Mouse (Mus musculus) neural tube, embryonic 10.5 days (tissue): ENCODE measurements around the gene Tmem50b.

ENCODE experiments used
- DNase-seq: peaks from one replicate; pipeline ENCODE4 v3.0.0-alpha.2; 2017; ENCODE audit warnings: low spot score; ENCODE audit errors: extremely low spot score

Gene Tmem50b

DNA sequence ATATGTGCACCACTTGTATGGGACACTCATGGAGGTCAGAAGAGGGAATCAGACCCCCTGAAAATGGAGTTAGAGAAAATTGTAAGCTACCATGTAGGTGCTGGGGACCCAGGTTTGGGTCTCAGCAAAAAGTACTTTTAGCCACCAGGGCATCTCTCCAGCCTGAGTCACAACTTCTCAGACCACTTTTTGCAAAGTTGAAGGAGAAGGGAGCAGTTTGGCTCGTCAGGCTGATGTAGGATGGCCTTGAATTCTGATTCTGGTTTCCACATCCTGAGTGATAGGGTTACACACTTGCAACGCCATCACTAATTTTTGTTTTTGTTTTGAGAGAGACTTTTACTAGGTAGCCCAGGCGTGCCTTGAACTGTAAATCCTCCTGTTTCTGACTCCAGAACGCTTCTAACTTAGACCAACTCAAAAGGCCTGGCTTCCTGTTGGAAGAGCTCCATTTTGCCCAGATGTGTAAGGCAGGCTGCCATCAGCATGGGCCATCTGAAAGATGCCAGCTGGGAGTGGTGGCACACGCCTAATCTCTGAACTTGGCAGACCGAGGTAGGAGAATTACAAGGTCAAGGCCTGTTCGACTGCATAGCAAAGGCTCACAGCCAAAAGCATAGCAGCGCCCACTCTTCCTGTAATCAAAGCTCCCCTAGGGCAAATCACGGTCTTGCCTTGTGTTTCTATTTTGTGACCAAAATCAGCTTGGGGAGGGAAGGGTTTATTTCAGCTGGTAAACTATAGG lies 12.1 kb upstream of the Tmem50b start:
- no peak for DNase-seq

DNA sequence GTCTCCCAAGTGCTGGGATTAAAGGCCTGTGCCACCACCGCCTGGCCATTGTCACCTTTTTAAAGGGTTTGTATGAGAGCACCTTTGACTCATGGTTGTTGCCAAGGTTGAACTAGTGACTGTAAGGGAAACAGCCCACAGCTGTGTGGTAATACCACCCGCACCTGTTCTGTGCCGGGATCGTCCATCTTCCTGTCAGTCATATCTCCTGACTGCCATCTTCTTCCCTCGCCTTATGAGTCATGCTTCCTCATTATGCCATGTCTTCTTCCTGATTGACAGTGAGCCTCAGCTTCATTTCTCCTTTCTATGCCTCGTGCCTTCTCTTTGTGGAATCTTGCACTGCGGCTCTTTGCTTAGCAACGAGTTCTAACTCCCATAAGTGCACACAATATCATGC lies 9.4 kb upstream of the Tmem50b start:
- DNase-seq: no peak

DNA sequence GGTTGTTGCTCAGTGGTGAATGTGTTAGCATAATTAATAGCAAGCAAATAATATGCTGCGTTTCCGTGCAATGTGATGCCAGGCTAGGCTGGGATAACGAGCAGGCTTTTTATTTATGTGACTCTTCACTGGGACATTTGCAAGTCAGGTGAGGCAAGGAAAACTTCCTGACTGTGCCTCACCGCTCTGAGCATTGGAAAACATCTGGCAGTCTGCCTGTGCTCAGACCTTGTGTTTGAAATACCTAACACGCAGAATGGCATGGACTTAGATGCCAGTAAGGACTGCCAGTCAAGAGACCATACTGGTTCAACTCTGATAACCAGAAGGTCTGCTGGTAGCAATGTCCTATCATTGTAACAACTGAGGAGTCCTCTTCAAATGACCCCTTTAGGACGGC lies 7.6 kb upstream of the Tmem50b start:
- DNase-seq: no peak

DNA sequence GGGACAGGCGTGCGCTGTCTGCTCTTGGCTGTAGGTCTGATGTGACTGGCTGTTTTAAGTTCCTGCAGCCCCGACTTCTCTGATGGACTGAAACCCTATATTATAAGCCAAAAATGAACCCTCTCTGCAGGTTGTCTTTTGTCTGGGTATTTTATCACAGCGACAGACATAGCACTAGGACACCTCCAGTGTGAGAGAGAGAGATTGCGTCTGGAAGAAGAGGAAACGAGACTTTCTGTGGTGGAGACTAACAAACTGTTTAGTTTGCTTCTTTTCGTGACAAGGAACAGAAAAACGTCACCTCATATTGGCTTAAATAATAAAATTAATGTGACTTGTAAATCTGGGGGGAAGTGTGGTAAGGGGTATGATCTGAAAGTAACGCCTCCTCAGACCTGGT lies 4.1 kb upstream of the Tmem50b start:
- no peak for DNase-seq

DNA sequence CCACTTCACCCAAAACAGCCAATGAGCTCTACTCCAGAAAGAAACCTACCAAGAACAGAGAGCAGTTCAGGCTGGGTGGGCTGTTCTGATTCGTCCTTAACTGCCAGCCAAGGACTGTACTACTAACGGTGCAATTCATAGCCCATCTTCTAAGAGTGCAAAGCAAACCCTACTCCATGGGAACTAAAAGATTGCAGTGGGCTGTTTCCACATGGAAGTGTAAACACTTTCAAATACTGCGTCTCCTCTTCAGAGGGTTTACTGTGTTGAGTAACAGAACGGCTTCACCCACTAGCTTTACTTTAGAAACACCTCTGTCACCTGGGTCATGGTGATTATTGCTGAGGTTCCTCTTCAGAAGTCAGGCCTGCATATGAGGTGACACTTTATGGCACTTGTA lies 3.5 kb upstream of the Tmem50b start:
- no peak for DNase-seq

DNA sequence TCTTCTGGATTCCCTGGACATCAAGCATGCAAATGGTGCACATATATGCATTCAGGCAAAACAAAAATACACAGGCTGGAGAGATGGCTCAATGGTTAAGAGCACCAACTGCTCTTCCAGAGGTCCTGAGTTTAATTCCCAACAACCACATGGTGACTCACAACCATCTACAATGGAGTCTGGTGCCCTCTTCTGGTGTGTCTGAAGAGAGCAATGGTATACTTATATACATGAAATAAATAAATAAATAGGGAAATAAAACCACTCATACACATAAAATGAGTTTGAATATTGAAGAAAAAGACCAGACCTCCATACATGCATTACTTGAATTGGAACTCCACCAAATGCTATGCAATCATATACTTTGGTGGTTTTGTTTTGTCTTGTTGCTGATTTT lies 1.6 kb upstream of the Tmem50b start:
- no peak for DNase-seq

DNA sequence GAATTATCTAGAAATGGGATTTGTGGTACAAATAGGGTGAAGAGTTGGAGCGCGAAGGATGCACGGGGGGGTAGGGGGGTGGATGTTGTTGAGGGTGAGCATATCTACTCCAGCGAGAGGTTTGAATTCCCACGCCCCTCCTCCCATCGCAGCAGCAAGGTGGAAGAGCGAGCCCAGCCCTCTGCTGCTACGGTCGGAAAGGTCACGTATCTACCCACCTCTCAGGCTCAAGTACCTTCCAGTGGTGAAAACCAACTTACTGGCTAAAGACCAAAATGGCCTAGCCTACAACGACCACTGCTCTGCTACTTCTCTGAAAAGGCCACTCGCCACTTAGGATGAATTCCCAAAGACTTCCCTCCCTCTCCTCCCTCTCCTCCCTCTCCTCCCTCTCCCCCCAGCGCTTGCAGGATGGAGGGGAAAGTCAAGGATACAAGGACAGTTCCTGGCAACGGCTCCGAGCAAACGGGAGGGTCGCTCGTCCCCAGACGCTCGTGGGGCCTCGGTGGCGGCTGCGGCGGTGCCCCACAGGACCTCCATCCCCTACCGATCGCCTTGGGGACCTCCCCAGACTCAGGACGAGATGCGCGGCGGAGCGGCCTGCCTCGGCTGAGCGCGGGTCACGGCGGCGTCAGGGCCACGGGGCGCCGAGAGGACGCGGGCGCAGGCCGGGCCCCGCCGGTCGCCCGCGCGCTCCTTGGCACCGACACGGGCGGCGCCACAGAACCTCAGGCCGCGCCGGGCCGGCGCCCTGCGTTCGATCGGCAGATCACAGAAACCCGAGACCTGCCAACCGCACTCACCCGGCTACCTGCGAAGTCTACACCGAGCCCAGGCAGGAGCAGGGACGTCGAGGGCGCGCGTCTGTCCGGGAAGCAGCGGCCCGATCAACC lies 575 bp downstream of the Tmem50b start:
- DNase-seq: peak; percentile 73

DNA sequence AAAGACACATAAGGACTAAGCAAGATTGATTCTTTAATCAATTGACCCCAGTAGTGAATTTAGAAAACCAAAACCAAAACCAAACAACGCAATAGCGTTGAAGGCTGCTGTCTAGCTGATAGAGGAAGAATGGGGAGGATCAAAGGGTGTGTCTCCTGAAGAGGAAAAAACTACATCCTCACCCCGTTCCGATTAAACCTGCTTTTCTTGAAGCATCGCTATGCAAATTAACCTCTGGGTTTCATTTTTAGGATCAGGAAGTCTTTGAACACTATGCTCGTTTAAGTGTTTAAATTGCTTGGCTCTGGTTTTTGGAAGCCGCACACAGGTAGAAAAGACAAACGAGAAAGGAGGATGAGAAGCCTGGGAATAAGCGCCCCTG lies 1.2 kb downstream of the Tmem50b start:
- no peak for DNase-seq

DNA sequence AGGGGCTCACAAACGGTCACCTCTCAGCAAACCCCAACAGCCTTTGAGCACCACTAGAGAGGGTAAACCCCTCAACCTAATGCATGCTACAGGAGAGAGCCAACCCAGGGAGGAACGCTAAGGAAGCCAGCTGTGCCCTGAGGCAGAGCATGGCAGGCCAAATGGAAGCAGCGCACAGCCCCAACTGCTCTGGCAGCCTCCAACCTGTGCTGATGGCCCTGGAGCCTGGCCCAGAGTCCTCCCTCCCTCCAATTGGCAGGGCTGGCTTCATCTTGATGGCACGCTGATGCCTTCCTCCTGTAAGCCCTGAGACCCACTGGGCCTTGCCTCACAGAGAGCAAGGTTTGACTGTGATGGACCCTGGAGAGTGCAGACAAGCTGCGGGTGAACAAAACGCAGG lies 2.5 kb downstream of the Tmem50b start:
- DNase-seq: no peak

DNA sequence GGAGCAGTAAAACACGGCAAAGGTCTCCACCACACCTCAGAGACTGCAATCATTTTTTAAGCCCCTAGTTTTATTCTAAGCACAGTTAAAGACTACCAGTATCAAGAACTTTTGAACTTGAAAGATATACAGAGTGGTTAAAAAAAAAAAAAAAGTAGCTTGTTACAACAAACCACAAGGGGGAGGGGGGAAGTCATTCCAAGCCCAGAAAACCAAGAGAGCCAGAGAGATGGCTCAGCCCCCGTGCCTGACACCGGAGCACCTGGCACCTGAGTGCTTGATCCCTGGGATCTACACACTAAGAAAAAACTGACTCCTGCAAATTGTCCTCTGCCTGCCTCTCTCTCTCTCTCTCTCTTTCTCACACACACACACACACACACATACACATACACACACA lies 4.3 kb downstream of the Tmem50b start:
- no peak for DNase-seq

DNA sequence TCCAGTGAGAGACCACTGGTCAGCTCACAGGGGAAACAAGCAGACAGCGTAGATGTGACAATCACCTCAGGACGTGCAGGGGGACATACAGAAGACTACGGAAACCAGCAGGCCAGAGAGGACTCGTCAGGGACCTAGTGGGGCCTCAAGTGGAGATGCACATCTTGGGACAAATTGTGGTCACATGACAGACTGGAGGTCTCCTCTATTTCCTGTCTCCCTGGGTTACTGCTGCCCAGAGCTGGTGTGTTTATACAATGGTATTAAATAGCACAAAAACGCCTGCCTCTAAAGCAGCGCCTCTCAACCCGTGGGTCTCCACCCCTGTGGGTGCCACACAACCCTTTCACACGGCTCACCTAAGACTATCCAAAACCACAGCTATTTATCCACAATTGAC lies 5.4 kb downstream of the Tmem50b start:
- no peak for DNase-seq

DNA sequence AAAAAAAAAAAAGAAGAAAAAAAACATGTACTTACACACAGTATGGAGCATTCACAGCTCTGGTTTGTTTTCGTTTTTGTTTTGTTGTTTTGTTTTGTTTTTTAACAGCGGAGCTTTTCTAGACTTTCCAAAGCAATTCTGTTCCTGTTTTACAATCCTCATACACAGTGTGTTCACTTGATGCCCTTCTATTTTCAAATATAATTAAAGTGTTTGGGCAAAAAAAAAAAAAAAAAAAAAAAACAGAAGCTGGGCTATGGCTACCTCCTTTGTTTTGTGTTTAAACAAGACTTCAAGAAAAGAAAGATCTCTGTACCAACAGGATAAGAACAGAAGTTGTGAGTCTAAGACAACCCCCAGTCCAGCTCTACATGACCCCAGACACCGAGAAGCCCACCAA lies 8.9 kb downstream of the Tmem50b start:
- DNase-seq: no peak

DNA sequence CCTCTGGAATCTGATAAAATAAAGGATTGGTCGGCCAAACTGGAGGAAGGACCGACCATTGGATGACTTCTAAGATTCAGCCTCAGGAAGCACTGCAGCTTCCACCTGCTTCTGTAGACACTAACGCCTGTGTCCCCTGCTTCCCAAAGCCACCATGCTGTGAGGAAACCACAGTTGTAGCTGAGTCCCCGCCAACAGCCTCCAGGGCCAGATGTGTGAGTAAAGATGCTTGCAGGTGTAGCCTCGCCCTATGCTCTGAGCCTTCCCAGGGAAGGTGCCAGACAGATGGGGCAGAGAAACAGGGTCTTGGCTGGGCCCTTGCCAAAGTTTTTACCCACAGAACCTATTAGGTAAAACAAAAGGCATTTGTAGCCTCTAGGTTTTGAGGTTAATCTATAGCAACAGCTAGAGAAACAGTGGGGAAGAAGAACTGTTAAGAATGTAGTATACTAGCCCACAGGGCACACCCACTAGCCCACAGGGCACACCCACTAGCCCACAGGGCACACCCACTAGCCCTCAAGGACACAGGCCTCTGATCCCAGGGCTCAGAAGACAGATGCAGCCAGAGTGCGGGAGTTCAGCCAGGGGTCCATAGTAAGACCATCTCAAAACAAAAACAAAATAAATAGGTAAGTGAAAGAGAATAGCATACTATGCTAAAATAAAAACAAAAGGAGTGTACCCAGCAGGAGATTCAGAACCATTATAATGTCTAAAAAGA lies 9.7 kb downstream of the Tmem50b start:
- DNase-seq: no peak

DNA sequence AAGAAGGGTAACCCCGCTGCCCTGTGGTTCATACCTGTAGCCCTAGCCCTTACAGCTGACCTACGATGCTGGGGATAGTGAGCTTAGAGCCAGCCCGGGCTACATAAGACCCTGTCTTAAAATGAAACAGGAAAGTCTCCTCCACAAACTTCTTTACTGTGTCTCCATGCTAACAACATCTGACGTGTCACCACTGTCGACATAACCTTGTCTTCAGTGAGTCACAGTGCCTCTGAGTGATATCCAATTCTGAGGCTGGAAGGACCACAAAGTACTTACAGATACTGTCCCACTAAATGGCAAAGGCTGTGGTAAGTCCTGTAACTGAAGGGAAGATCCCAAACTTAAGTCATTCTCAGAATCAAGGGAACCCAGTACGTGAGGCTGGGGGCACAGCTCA lies 11.4 kb downstream of the Tmem50b start:
- DNase-seq: no peak

DNA sequence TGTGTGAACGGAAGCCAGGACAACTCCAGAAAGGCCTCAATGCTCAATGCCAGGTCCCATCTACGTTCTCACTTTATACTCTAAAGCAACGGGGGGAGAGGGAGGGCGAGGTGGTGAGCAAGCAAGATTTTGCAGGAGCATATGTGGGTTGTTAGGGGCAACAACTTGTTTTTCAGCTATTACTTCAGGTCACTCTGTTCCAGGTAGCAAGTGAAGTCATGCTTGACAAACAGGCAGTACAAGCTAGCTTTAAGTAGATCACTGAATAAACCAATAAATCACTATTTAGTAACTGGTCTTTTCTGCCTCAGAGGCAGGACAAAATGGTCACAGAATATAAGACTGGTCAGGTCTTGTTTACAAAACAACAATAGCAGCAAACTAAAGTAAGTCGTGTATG lies 12.0 kb downstream of the Tmem50b start:
- no peak for DNase-seq

DNA sequence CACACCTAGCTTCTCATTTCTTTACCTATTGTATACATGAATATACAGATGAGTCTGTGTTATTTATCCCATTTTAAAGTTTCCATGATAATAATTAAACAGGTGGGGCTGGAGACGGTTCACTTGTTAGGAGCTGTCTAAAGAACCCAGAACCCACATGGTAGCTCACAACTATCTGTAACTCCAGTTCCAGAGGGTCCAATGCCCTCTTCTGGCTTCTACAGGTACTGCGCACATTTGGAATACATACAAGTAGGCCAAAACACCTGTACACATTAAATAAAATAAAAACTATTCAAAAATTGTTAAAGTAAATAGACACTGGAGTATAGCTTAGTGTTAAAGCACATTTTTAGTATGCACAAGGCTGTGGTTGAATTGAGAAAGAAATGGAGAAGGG lies 15.3 kb downstream of the Tmem50b start:
- DNase-seq: peak; percentile 37

DNA sequence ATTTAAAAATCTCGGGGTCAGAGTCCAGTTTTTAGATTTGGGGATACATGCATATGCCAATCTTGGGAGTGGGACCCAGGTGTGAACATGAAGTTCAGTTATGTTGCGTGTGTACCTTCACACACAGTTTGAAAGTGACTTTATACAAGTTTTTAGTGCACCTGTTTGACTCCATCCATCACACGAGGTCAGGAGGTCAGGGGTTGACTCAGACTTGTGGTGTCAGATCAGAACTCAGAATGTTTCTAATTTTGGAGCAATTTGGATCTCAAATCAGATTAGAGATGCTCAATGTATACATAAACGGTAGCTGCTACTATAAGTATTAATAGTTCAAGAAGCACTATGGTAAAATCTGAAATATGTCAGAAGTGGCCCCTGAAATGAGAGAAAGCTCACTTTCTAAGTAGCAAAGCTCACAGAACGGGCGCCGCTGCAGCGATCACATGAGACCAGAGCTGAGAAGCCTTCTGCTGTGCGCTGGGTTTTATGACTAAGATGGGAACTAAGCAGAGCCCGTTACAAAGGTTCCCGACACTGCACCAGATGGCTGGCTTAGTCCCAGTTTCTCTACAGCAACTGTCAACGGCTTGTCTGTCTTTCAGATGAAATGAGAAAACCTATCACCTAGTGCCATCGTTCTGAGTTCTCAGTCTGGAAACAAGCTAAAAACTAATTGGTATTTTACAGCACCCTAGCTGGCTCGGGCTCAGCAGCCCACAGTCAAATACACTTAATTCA lies 18.4 kb downstream of the Tmem50b start:
- DNase-seq: no peak

DNA sequence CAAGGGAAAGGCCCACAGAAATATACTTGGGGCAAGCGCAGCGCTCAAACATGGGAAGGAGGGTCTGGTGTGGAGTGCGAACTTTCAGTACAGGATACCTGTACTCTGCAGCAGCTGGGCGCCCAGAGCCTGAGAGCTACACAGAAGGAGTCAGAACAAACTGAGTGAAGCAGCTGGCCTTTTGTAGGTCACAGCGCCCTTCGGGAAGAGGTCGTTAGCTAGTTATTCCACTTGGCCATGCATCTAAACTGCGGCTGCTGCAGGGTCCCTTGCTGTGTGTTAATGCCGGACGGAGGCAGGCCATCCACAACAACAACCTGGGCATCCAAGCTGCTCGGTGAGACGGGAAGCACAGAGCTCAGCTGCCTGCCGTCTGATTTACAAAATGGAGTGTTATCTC lies 22.4 kb downstream of the Tmem50b start:
- no peak for DNase-seq

DNA sequence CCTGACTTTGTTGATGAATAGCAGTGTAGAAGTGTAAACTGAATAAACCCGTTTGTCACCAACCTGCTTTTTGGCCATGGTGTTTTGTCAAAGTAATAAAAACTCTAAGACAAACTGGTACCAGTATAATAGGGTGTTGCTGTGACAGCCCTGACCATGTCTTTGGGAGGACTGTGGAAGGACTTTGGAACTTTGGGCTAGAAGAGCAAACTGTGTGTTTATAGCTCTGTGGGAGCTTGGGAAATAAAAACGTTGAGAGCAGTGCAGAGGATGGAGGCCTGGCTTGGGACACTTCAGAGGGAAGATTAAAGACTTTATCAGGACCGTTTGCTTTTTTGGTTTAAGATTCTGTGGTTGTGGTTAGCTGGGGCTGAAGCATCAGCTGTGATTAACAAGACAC lies 26.5 kb downstream of the Tmem50b start:
- no peak for DNase-seq

DNA sequence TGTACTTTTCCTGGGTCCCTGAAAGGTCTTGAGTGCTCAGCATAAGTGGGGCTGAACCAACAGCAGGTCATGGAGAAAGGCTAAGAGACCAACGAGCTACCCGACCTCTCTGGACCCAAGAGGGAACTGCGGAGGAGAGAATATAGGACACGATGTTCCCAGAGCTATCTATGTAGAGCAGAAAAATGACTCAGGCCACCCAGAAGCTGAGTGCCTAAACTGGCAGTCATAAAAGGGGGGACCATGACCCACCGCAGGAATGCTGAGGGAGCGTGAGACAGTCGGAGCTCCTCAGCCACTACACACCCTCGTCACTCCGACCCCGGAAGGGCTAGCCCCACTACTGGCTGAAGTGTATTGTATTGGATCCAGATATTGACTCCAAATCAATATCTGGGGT lies 28.6 kb downstream of the Tmem50b start:
- DNase-seq: no peak

DNA sequence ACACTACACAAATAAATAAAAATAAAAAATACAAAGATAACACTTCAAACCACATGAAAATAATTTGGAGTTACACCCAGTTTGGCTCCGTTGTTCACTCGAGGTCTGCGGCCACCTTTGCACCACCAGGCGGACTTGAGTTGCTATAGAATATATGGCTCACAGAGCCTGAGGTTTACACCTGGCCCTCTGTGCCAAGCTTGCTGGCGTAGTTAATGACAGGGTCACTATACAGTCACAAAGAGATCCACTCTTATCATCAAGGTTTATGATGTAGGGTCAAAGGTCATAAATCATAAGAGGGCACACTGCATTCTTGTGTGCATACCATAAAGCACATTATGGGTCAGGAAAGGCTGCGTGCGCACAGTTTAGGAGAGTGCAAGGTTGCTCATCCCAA lies 31.6 kb downstream of the Tmem50b start:
- no peak for DNase-seq
